Mouse (Mus musculus) adrenal gland, adult 8-10 months (tissue): ENCODE measurements around the gene Klhl33. TPM values are rescaled to one million over a fixed set of nuclear protein-coding genes. Genes with fewer than 3 reads are reported as not detected.
"Not testable (repeated sequence)": the region's sequence is repeated elsewhere in the genome, so short reads cannot be mapped to it uniquely, and the experiment has no call there.

ENCODE experiments used
- DNase-seq: peaks from one replicate; pipeline ENCODE4 v3.0.0; 2022
- total RNA-seq, 4 experiments: library from RNA; stranded (reverse); gene quantifications; 2 replicates each; pipeline ENCODE4 v1.2.4; 2022

The Klhl33 gene
- total RNA-seq, 4 experiments from 2014 or later, result 1.0 to 3.4 (median 1.8) TPM

DNA sequence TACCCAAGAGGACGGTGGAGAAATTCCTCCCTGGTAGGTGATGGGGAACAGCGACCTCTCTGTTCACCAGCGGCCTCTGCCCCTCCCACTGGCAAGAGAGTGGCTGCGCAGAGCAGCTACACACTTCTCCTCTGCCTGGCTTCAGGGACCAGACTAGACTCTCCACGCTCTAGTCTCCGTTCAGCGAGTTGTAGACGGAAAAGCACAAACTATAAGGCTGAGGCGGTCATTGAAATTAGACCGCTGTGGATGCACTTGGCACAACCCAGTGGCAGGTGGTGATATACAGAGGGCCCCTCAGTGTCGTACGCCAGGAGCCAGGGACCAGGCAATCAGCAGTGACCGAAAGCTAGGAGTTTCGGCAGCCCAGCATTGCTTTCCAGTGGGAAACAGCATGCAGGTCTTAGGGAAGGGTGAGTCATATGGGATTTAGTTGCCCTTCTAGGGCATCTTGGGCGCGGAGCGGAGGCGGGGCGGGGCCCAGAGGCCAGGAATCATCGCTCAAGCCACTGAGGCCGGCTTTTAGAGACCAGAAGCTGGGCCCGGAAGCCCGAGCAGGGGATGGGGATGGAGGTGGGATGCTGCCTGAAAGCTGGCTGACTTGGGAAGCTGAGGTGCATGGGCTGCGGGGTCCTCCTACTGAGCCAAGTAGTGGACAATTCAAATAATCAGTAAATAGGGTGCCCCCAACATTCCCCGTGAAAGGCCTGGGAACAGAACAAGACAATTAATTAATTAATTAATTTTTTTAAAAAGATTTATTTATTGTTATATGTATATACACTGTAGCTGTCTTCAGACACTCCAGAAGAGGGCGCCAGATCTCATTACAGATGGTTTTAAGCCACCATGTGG is 6.9 kb upstream of the Klhl33 start:
- DNase-seq, result peak; percentile 27

DNA sequence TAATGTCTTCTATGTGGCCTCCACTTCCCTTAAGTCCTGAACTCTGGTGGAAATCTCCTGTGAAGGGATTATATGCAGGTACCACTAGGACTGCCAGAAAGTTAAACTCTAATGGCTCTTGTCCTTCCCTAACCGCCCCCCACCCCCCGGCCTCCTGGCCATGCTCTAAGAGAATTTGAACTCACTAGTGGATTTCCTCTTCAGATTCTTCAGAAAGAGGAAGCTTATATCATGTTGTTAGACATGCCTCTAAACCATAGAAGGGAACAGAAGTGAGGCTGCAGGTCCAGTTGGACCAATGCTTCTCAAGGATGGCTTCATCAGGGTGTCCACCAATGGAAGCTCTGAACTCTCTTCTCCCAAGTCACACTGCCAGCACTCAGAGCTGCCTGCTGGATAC is 685 bp upstream of the Klhl33 start:
- not testable (repeated sequence) for DNase-seq

- DNase-seq, result no peak
Measured at GRCm38 (mm10) chr14:50896747-50897373, 447 bp downstream of the Klhl33 start.

DNA sequence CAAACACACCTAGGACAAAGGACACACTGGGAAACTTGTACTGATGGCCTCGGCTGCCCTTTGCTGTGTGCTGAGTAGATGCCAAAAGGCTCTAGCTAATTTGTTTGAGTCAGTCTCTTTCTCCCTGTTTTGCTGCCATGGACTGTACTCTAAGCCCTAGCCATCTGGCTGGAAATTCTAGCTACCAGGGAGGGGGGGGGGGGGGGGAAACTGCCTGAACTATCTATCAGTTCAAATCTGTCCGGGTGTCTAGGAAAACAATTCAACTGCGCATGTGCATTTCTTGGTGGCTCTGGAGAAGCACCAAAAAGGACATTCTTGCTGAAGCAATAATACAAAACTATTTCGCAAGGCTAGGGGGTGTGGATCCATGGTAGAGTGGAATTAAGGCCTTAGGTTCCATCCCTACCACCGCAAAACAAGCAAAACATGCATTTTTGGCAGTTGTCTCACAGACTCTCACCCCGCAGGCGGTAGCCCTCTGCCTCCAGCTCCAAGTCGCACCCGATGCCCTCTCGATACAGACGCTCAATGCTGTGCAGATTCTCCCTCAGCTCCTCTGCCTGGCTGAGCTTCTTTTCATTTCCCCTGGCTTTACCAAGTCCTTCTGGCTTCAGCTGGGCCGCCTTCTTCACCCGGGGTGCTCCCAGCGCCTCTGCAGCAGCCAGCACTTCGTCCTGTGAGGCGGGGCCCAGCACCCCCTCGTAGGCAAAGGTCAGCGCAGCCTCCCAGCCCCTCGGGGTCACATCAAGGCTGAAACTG is 1.1 kb downstream of the Klhl33 start:
- peak; percentile 49 for DNase-seq

- DNase-seq, result no peak
Measured at GRCm38 (mm10) chr14:50895407-50895806, 1.9 kb downstream of the Klhl33 start.

GRCm38 (mm10) chr14:50892541-50893459 is 4.5 kb downstream of the Klhl33 start:
- DNase-seq, result peak; percentile 11

DNA sequence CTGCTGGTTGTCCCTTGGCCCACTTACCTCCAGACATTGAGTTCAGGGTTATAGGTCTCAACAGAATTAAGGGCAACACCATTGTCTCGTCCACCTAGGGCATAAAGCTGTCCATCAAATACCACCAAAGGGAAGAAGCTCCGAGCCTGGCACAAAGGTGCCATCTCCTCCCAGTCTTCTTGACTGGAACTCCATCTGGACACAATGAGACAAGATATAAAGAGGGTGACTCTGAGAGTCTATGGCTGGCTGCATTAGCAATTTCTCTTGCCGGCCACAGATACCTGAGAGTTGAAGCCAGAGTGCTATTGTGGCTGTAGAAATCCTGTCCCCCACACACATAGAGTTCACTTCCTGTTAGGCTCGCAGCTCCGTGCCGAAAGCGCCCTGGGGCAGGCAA is 5.2 kb downstream of the Klhl33 start:
- DNase-seq, result no peak

DNA sequence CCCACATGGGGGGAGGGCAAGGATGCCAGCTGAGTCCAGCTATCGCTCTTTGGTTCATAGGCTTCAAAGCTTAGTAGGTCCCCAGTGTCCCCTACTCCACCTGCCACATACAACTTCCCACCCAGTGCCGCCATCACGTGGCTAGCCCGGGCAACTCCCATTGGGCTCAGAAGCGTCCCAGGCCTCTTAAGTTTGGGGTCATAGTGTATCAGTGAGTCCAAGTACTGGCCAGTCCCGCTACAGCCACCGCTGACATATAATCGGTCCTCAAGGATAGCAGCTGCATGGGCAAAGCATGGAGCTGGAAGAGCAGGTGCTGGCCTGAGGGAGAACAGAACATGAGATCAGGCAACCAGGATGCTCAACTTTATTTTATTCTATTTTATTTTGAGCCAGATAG is 5.7 kb downstream of the Klhl33 start:
- DNase-seq, result no peak

GRCm38 (mm10) chr14:50876236-50876950 is 20.9 kb downstream of the Klhl33 start:
- no peak for DNase-seq

DNA sequence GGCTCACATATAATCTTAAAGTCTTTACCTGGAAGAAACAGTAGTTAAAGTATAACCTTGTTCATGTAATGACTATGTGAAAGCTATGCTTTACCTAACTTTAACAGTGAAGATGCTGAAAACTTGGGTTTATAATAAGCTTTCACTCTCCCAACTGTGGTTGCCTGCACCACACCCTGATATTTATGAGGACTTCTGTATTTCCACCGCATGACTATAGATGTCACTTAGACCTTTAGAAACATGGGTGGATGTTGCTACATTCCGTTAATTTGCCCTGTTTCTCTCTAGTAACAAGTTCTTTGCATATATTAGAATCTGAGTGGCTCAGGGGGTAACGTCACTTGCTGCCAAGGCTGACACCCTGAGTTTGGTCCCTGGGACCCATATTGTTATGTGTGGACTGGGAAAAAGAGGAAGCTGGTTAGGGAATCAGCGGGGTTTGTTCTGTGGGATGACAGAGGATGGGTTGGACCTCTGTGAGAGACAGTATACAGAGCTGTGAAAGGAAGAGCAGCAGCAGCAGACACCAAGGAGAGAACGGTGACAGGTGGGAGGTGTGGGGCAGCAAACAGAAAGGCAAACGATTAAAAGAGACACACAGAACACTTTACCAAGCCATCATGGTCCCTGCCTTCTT is 21.6 kb downstream of the Klhl33 start:
- DNase-seq, result no peak

GRCm38 (mm10) chr14:50875175-50875574 is 22.1 kb downstream of the Klhl33 start:
- no peak for DNase-seq

- no peak for DNase-seq
Measured at GRCm38 (mm10) chr14:50871284-50871683, 26.0 kb downstream of the Klhl33 start.

- DNase-seq, result no peak
Measured at GRCm38 (mm10) chr14:50870805-50871143, 26.5 kb downstream of the Klhl33 start.

DNA sequence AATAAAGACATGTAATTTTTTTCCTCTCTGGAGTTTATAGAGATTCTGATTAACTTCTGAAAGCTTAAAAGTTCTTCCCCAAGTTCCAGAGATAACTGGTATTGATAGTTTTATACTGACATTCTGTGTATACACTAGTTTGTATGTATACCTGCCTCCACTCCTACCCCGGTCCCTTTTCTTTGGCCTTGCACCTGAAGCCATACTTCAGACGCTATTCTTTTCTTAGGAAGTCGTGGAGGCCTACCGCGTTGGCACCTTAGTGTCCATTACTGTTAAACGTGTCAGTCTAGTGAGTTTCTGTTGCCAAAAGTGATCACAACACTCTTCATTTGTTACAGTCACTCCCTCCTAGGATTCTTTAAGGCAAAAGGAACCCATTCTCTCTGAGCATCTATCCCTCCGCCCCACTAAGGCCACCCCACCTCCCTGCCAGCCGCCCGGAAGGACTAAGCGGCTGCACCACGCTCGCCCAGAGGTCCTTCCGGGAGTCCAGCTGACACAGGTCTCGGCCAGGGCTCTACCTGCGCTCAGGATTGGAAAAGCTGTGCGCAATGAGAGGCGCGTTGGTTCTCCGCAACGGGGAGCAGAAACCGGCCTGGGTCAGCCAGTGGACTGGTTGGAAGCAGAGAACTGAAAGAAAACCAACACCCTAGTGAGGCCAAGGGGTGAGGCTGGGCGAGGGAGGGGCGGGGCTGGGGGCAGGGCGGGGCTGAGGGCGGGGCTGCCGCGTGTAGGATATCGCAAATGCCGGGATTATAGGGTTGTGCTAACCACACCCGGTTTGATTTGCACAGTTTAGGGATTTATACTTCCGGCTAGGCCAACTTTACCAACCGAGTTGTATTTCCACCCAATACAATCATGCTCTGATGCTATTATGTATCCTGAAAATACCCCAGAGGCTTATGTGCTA is 27.2 kb downstream of the Klhl33 start, which contains the start of gene Tep1:
TSS of gene Tep1 (minus strand) at position 672 of the 916 bp plus-strand sequence.
- peak; percentile 61 for DNase-seq

DNA sequence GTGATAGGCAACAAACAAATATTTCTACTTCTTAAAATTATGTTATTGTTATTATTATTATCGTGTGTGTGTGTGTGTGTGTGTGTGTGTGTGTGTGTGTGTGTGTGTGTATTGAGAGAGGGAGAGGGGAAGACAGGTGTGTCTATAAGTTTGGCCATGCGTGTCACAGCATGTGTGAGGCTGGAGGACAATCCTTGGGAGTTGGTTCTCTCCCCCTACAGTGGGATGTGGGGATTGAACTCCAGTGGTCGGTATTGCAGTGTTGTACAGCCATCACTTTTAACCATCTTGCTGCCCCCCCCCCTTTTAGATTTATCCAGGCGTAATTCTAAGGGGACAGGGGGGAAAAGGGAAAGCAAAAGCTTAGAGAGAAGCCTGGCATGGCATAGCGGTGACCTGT is 28.7 kb downstream of the Klhl33 start:
- DNase-seq, result no peak

DNA sequence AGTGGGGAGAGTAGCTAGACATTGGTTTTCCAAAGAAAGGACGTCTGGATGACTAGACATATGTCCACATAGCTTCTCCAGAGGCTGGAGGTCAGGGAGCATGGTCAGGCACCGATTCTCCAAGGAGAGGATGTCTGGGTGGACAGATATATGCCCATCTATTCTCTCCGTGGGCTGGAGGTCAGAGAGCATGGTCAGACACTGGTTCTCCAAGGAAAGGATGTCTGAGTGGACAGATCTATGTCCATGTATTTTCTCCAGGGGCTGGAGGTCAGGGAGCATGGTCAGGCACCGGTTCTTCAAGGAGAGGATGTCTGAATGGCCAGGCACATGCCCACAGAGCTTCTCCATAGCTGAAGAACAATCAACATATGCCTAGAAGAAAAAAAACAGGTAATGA is 29.1 kb downstream of the Klhl33 start:
- DNase-seq, result no peak

DNA sequence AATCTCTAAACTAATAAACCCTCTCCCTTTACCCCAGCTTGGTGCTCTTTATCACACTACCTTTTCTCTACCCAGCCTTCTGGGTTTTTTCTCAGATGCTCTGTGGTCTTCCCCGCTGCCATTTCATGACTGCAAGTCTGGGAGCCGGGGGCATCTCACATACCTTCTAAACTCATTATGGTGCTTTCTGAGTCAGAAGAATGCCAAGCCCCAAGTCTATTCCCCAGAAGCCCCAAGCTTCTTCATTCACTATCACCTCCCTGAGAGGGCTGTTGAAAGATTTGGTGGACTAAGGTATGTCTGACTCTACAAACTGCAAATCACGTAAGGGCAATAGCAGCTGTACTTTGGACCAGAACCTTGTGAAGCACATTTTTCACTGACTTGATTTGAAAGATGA is 30.3 kb downstream of the Klhl33 start:
- DNase-seq, result no peak

DNA sequence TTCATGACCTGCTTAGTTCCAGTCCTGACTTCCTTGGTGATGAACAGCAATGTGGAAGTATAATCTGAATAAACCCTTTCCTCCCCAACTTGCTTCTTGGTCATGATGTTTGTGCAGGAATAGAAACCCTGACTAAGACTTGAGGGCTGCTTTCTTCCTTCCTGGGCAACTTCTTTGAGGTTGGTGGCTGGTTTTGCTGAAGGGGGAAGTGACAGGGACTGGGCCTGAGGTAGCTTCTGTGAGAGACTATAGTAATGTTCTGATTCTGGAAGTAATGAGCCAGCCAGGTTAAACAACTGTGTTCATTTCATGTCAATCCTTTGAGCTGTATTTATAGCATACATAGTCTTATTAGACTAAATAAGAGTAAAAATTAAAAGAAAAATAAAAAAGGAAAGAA is 32.3 kb downstream of the Klhl33 start:
- not testable (repeated sequence) for DNase-seq

GRCm38 (mm10) chr14:50862641-50863040 is 34.7 kb downstream of the Klhl33 start:
- no peak for DNase-seq

- no peak for DNase-seq
Measured at GRCm38 (mm10) chr14:50855788-50856187, 41.5 kb downstream of the Klhl33 start.
